Mouse (Mus musculus): ENCODE data around the gene Olfr1461.

Olfr1461 gene

GRCm38 (mm10) chr19:13162700-13163099, at the start of gene Olfr1461:
Gene Olfr1461 (plus strand): TSS chr19:13163000.
- DNase-seq = no peak

DNA sequence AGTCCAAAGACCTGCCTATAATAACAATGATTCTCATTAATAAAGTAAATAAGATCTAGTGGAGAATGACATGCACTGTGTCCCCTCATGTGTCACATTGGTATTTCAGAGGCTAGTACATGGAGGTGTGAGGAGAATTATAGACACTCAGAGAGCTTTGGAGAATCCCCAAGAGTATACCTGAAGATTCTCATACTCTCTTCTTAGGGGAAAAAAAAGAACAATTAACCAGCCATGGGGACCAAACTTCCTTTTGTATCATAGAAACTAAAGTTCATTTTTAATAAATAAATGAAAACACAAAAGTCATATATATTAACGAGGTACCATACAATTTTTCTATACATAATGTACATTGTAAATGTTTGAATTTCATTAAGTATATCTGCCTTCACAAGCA, 13.4 kb upstream of the Olfr1461 start, which contains the start of gene Olfr1459:
Gene Olfr1459 (minus strand): TSS at position 101 of the 400 bp plus-strand sequence.
- DNase-seq = no peak

DNA sequence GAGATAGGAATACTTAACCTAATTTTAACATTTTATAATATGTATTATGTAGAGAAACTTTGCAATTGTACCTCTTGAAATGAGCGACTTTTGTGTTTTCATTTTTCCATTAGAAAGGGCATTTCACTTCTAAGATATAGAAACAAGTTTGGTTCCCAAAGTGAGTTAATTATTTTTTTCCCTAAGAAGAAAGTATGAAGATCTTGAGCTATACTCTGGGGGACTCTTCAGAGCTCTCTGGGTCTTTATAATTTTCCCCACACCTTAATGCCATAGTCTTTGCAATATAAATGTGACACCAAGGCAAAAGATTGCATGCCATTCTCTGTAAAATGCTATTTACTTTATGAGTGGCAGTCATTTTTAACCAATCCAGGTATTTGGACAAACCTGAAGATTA, 22.6 kb downstream of the Olfr1461 start, which contains the start of gene Olfr1462:
Gene Olfr1462 (plus strand): TSS at position 301 of the 400 bp plus-strand sequence.
- DNase-seq = no peak

All from kidney, adult 9 months (tissue).